Mouse (Mus musculus): Measurements from ENCODE around the gene Bdh1. TPM values are rescaled to one million over a fixed set of nuclear protein-coding genes. Genes with fewer than 3 reads are reported as not detected.

The Bdh1 gene
- polyA plus RNA-seq, 1 experiment, result 197 TPM

GRCm38 (mm10) chr16:31403971-31404370 lies 18.1 kb upstream of the Bdh1 start:
- no peak overlapping the region for H3K27ac ChIP-seq (ENCODE audit: insufficient read depth, low read depth, low read length)
- H3K36me3 ChIP-seq (ENCODE audit: control insufficient read depth, insufficient read depth, low read length), result no peaks in the 10 kb centered on the region
- no peaks in the 10 kb centered on the region for H3K27me3 ChIP-seq (replicated peaks; ENCODE audit: control insufficient read depth, insufficient read depth, low read length)
- DNase-seq, result no peak
- WGBS, result 87% methylated on average over 4 of the region's 4 CpGs
- H3K4me1 ChIP-seq (ENCODE audit: control insufficient read depth, insufficient read depth, low read length), result no peaks in the 10 kb centered on the region
- H3K4me3 ChIP-seq (ENCODE audit: insufficient read depth, low read depth, low read length), result no peak overlapping the region
- TF ChIP-seq CTCF (conservative IDR thresholded peaks at IDR 0.05; ENCODE audit: insufficient read depth, insufficient read length, low read depth, low read length), result no peak
- TF ChIP-seq POLR2A (IDR thresholded peaks at IDR 0.05; ENCODE audit: low read depth, low read length), result no peak

DNA sequence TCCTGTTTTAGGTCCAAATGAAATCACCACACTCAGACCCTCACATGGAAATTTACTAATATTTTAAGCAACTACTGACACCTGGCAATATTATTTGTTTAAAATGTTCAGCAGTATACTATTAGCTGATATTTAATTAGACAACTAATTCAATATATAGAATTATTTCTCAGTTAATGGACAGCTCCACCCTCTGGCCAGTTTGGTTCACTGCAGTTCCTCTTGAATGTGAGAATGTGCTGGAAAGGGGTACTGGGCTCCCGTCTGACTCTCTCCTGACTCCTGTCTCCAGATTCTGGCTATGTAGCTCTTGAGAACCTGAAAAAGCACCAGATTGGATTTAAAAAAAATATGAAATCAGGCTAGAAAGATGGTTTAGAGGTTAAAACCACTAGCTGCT lies 17.0 kb upstream of the Bdh1 start:
- no peaks in the 10 kb centered on the region for H3K36me3 ChIP-seq (ENCODE audit: control insufficient read depth, insufficient read depth, low read length)
- no peaks in the 10 kb centered on the region for H3K4me1 ChIP-seq (ENCODE audit: control insufficient read depth, insufficient read depth, low read length)
- no peak overlapping the region for H3K27ac ChIP-seq (ENCODE audit: insufficient read depth, low read depth, low read length)
- H3K4me3 ChIP-seq (ENCODE audit: insufficient read depth, low read depth, low read length), result no peak overlapping the region
- DNase-seq, result no peak
- no peaks in the 10 kb centered on the region for H3K27me3 ChIP-seq (replicated peaks; ENCODE audit: control insufficient read depth, insufficient read depth, low read length)
- TF ChIP-seq POLR2A (IDR thresholded peaks at IDR 0.05; ENCODE audit: low read depth, low read length), result no peak
- TF ChIP-seq CTCF (conservative IDR thresholded peaks at IDR 0.05; ENCODE audit: insufficient read depth, insufficient read length, low read depth, low read length), result peak; percentile 26; the same call in 1 of the 2 replicates
- 70% methylated on average over 1 of the region's 1 CpGs for WGBS

GRCm38 (mm10) chr16:31407872-31408271 lies 14.2 kb upstream of the Bdh1 start:
- peak; percentile 63 for DNase-seq
- 53% methylated on average over 3 of the region's 3 CpGs for WGBS

GRCm38 (mm10) chr16:31410969-31411368 lies 11.1 kb upstream of the Bdh1 start:
- WGBS, result 43% methylated on average over 4 of the region's 4 CpGs
- Histone ChIP-seq H3K27me3 (replicated peaks; ENCODE audit: control insufficient read depth, insufficient read depth, low read length) (no peaks in the 10 kb centered on the region), H3K4me3 (ENCODE audit: insufficient read depth, low read depth, low read length) (no peak overlapping the region), H3K36me3 (ENCODE audit: control insufficient read depth, insufficient read depth, low read length) (no peaks in the 10 kb centered on the region), H3K4me1 (ENCODE audit: control insufficient read depth, insufficient read depth, low read length) (no peaks in the 10 kb centered on the region), H3K27ac (ENCODE audit: insufficient read depth, low read depth, low read length) (peak overlapping the region; percentile 4)
- DNase-seq, result peak; percentile 45
- TF ChIP-seq POLR2A (IDR thresholded peaks at IDR 0.05; ENCODE audit: low read depth, low read length) (no peak), CTCF (conservative IDR thresholded peaks at IDR 0.05; ENCODE audit: insufficient read depth, insufficient read length, low read depth, low read length) (no peak)

More at GRCm38 (mm10) chr16:31407872-31408271, 14.2 kb upstream of the Bdh1 start:
- H3K36me3 ChIP-seq (ENCODE audit: control insufficient read depth, insufficient read depth, low read length), result no peaks in the 10 kb centered on the region
- H3K27me3 ChIP-seq (replicated peaks; ENCODE audit: control insufficient read depth, insufficient read depth, low read length), result no peaks in the 10 kb centered on the region
- TF ChIP-seq POLR2A (IDR thresholded peaks at IDR 0.05; ENCODE audit: low read depth, low read length) (no peak), CTCF (conservative IDR thresholded peaks at IDR 0.05; ENCODE audit: insufficient read depth, insufficient read length, low read depth, low read length) (no peak)
- H3K27ac ChIP-seq (ENCODE audit: insufficient read depth, low read depth, low read length), result no peak overlapping the region
- no peak overlapping the region for H3K4me3 ChIP-seq (ENCODE audit: insufficient read depth, low read depth, low read length)
- no peaks in the 10 kb centered on the region for H3K4me1 ChIP-seq (ENCODE audit: control insufficient read depth, insufficient read depth, low read length)

DNA sequence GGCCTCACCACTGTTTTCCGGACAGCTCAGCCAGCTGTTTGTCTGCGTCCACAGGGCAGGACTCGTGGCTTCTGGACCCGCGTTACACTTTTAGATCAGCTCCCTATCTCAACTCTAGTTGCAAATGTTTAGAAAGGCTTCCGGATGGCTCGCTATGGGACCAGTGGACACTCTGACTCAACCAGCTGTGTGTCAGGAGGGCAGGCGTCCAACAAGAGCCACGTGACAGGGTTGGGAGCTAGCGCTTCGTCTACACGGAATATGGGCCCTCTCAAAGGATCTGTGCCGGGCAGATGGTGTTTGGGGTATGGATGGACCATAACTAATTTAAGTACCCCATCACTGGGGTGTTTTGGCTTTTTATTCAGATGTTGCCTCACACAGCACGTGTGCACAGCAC lies 9.8 kb upstream of the Bdh1 start:
- no peaks in the 10 kb centered on the region for H3K4me1 ChIP-seq (ENCODE audit: control insufficient read depth, insufficient read depth, low read length)
- WGBS, result 78% methylated on average over 14 of the region's 14 CpGs
- no peak overlapping the region for H3K27ac ChIP-seq (ENCODE audit: insufficient read depth, low read depth, low read length)
- TF ChIP-seq POLR2A (IDR thresholded peaks at IDR 0.05; ENCODE audit: low read depth, low read length) (no peak), CTCF (conservative IDR thresholded peaks at IDR 0.05; ENCODE audit: insufficient read depth, insufficient read length, low read depth, low read length) (no peak)
- peak; percentile 42 for DNase-seq
- no peaks in the 10 kb centered on the region for H3K27me3 ChIP-seq (replicated peaks; ENCODE audit: control insufficient read depth, insufficient read depth, low read length)
- H3K4me3 ChIP-seq (ENCODE audit: insufficient read depth, low read depth, low read length), result no peak overlapping the region
- H3K36me3 ChIP-seq (ENCODE audit: control insufficient read depth, insufficient read depth, low read length), result no peaks in the 10 kb centered on the region

GRCm38 (mm10) chr16:31413777-31414176 lies 8.3 kb upstream of the Bdh1 start:
- Histone ChIP-seq H3K27me3 (replicated peaks; ENCODE audit: control insufficient read depth, insufficient read depth, low read length) (no peaks in the 10 kb centered on the region), H3K4me3 (ENCODE audit: insufficient read depth, low read depth, low read length) (no peak overlapping the region), H3K36me3 (ENCODE audit: control insufficient read depth, insufficient read depth, low read length) (no peaks in the 10 kb centered on the region), H3K27ac (ENCODE audit: insufficient read depth, low read depth, low read length) (no peak overlapping the region), H3K4me1 (ENCODE audit: control insufficient read depth, insufficient read depth, low read length) (no peaks in the 10 kb centered on the region)
- DNase-seq, result no peak
- 60% methylated on average over 3 of the region's 3 CpGs for WGBS
- no peak for TF ChIP-seq CTCF (conservative IDR thresholded peaks at IDR 0.05; ENCODE audit: insufficient read depth, insufficient read length, low read depth, low read length)
- TF ChIP-seq POLR2A (IDR thresholded peaks at IDR 0.05; ENCODE audit: low read depth, low read length), result no peak

GRCm38 (mm10) chr16:31415885-31416450 lies 6.1 kb upstream of the Bdh1 start:
- Histone ChIP-seq H3K4me1 (ENCODE audit: control insufficient read depth, insufficient read depth, low read length) (no peaks in the 10 kb centered on the region), H3K4me3 (ENCODE audit: insufficient read depth, low read depth, low read length) (no peak overlapping the region), H3K36me3 (ENCODE audit: control insufficient read depth, insufficient read depth, low read length) (no peaks in the 10 kb centered on the region), H3K27ac (ENCODE audit: insufficient read depth, low read depth, low read length) (no peak overlapping the region), H3K27me3 (replicated peaks; ENCODE audit: control insufficient read depth, insufficient read depth, low read length) (no peaks in the 10 kb centered on the region)
- no peak for TF ChIP-seq CTCF (conservative IDR thresholded peaks at IDR 0.05; ENCODE audit: insufficient read depth, insufficient read length, low read depth, low read length)
- TF ChIP-seq POLR2A (IDR thresholded peaks at IDR 0.05; ENCODE audit: low read depth, low read length), result no peak
- WGBS, result 57% methylated on average over 9 of the region's 9 CpGs
- DNase-seq, result no peak

All from kidney, adult 2 months (tissue).